Mouse (Mus musculus): Measurements from ENCODE around the gene Kif18b. TPM values are rescaled to one million over a fixed set of nuclear protein-coding genes. Genes with fewer than 3 reads are reported as not detected.

The Kif18b gene
- total and polyA plus RNA-seq, 3 experiments, result 36.1 to 116 (median 45.7) TPM

DNA sequence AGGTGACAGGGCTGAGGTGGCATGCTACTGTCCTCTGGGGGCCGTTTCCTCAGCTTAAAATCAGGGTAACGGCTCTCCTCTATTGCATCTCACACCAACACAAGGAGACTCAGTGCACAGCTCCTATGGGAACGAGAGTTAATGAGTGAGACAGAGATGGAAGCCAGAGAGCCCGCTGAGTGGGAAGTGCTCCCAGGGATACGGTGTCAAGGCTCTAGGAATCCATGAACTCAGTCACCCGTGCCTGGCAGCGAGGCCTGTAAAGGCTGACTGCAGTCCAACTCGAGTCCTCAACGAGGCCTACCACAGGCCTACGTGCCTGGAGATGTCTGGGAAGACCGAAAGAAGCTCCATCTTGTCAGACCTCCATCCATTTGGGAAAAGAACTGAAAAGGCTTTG, 66.0 kb downstream of the Kif18b start:
- H3K9me3 ChIP-seq (replicated peaks; ENCODE audit: insufficient read depth, low read length), result no peaks in the 10 kb centered on the region
- H3K36me3 ChIP-seq (ENCODE audit: control insufficient read depth in 1 of 2, insufficient read depth in 2 of 2, low read length in 2 of 2), result peaks cover 0 to 41% of the 10 kb centered on the region in 2 experiments; a peak in 2 of 4 replicates
- H3K79me2 ChIP-seq (ENCODE audit: control insufficient read depth, insufficient read depth, low read length, poor library complexity), result 0 out of 2 replicates have a peak, but pooled peaks cover 1% of the 10 kb centered on the region
- H3K4me1 ChIP-seq (ENCODE audit: control insufficient read depth in 1 of 2, insufficient read depth in 2 of 2, low read length in 2 of 2), result no peaks in the 10 kb centered on the region
- no peaks in the 10 kb centered on the region for H3K27me3 ChIP-seq (ENCODE audit: control insufficient read depth in 1 of 2, insufficient read depth in 2 of 2, low read length in 2 of 2)
- H3K9ac ChIP-seq (ENCODE audit: control insufficient read depth, low read depth, low read length, poor library complexity, severe bottlenecking), result no peak overlapping the region
- H3K4me3 ChIP-seq (ENCODE audit: control insufficient read depth in 1 of 2, insufficient read depth in 1 of 2, low read depth in 2 of 2, low read length in 2 of 2), result no peak overlapping the region
- TF ChIP-seq ZC3H11A (IDR thresholded peaks at IDR 0.05; ENCODE audit: low read depth, low read length) (no peak), USF2 (IDR thresholded peaks at IDR 0.05; ENCODE audit: borderline replicate concordance in 1 of 2, insufficient read depth in 1 of 2, low read depth in 1 of 2, low read length in 2 of 2) (no peak), HCFC1 (IDR thresholded peaks at IDR 0.05; ENCODE audit: low read depth, low read length) (no peak), POLR2A (IDR thresholded peaks at IDR 0.05; ENCODE audit: control insufficient read depth in 1 of 2, insufficient read depth in 1 of 2, low read depth in 1 of 2, low read length in 2 of 2, poor library complexity in 1 of 2) (no peak), CTCF (IDR thresholded peaks at IDR 0.05 in 2 of 3, conservative IDR thresholded peaks at IDR 0.05 in 1 of 3; ENCODE audit: control insufficient read depth in 1 of 3, insufficient read depth in 1 of 3, low read depth in 2 of 3, low read length in 3 of 3, poor library complexity in 1 of 3, severe bottlenecking in 1 of 3) (no peak), CHD2 (IDR thresholded peaks at IDR 0.05; ENCODE audit: low read length) (no peak)
- DNase-seq (ENCODE audit: low read depth, low spot score), result no peak
- no peak overlapping the region for H3K27ac ChIP-seq (ENCODE audit: control insufficient read depth, low read depth, low read length)

DNA sequence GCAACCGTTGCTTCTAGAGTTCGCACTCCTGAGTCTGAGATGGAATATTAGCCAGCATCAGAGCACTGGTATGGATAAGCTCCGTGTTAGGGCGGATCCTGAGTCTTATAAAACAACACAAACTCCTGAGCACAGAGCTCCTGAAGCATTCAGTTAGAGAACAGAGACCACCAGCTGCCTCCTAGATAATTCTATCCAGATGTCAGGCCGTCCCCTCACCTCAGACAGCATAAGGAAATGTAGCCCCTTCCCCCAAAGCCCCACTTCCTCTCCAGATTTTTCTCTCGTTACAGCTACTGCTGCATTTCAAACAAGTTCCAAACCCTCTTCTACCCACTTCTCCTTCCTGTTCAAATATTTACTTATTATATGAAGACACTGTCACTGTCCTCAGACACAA, 69.0 kb downstream of the Kif18b start:
- Histone ChIP-seq H3K36me3 (ENCODE audit: control insufficient read depth in 1 of 2, insufficient read depth in 2 of 2, low read length in 2 of 2) (peaks cover 0 to 39% of the 10 kb centered on the region in 2 experiments; a peak in 2 of 4 replicates), H3K27ac (ENCODE audit: control insufficient read depth, low read depth, low read length) (no peak overlapping the region), H3K27me3 (ENCODE audit: control insufficient read depth in 1 of 2, insufficient read depth in 2 of 2, low read length in 2 of 2) (no peaks in the 10 kb centered on the region), H3K79me2 (ENCODE audit: control insufficient read depth, insufficient read depth, low read length, poor library complexity) (no peaks in the 10 kb centered on the region), H3K9me3 (replicated peaks; ENCODE audit: insufficient read depth, low read length) (no peaks in the 10 kb centered on the region), H3K4me3 (ENCODE audit: control insufficient read depth in 1 of 2, insufficient read depth in 1 of 2, low read depth in 2 of 2, low read length in 2 of 2) (no peak overlapping the region), H3K9ac (ENCODE audit: control insufficient read depth, low read depth, low read length, poor library complexity, severe bottlenecking) (no peak overlapping the region), H3K4me1 (ENCODE audit: control insufficient read depth in 1 of 2, insufficient read depth in 2 of 2, low read length in 2 of 2) (no peaks in the 10 kb centered on the region)
- no peak for DNase-seq (ENCODE audit: low read depth, low spot score)
- TF ChIP-seq ZMIZ1 (IDR thresholded peaks at IDR 0.05; ENCODE audit: low read depth, low read length) (no peak), POLR2AphosphoS2 (IDR thresholded peaks at IDR 0.05; ENCODE audit: low read length) (no peak), TAL1 (IDR thresholded peaks at IDR 0.05; ENCODE audit: low read length) (no peak), ETS1 (IDR thresholded peaks at IDR 0.05; ENCODE audit: low read depth, low read length) (no peak), RCOR1 (IDR thresholded peaks at IDR 0.05; ENCODE audit: low read depth, low read length) (no peak), SIN3A (IDR thresholded peaks at IDR 0.05; ENCODE audit: low read length) (no peak), USF2 (IDR thresholded peaks at IDR 0.05; ENCODE audit: borderline replicate concordance in 1 of 2, insufficient read depth in 1 of 2, low read depth in 1 of 2, low read length in 2 of 2) (no peak), MEF2A (IDR thresholded peaks at IDR 0.05; ENCODE audit: extremely low read depth, insufficient replicate concordance, low read depth, low read length, poor library complexity, severe bottlenecking) (no peak), USF1 (IDR thresholded peaks at IDR 0.05; ENCODE audit: low read depth, low read length) (no peak), MYB (IDR thresholded peaks at IDR 0.05; ENCODE audit: low read depth, low read length) (no peak), POLR2AphosphoS5 (IDR thresholded peaks at IDR 0.05; ENCODE audit: borderline replicate concordance, low read depth, low read length) (no peak), MAZ (IDR thresholded peaks at IDR 0.05; ENCODE audit: low read depth, low read length) (no peak), GABPA (IDR thresholded peaks at IDR 0.05; ENCODE audit: low read depth, low read length) (no peak), NELFE (IDR thresholded peaks at IDR 0.05; ENCODE audit: low read depth, low read length) (no peak), ELF1 (IDR thresholded peaks at IDR 0.05; ENCODE audit: low read depth, low read length) (no peak), CHD2 (IDR thresholded peaks at IDR 0.05; ENCODE audit: low read length) (no peak)

Other genes with a start within 250 kb of the Kif18b start
- gene Ccdc43, start 227.3 kb downstream of the Kif18b start, total RNA-seq (2012; rRNA removed), result 35.2 and 41.7 TPM in 2 replicates
- 10 to 100 TPM in 1 of 2 experiments, not detected in 1; 39.3 TPM for gene Ccdc43, start 227.3 kb downstream of the Kif18b start, polyA plus RNA-seq (2012; ENCODE audit: insufficient read depth in 1 of 2, insufficient read length in 2 of 2, low read depth in 1 of 2, low replicate concordance in 2 of 2, missing spikeins in 1 of 2)
- 0.08 and 0.13 TPM in 2 replicates for gene Adam11, start 163.7 kb downstream of the Kif18b start, total RNA-seq (2012; rRNA removed)
- under 1 TPM in 1 of 2 experiments, not detected in 1; 0.36 TPM for gene Adam11, start 163.7 kb downstream of the Kif18b start, polyA plus RNA-seq (2012; ENCODE audit: insufficient read depth in 1 of 2, insufficient read length in 2 of 2, low read depth in 1 of 2, low replicate concordance in 2 of 2, missing spikeins in 1 of 2)
- not detected in 2 replicates for gene Gjc1, start 105.4 kb downstream of the Kif18b start, total RNA-seq (2012; rRNA removed)
- gene Gjc1, start 105.4 kb downstream of the Kif18b start, polyA plus RNA-seq (2012; ENCODE audit: insufficient read depth in 1 of 2, insufficient read length in 2 of 2, low read depth in 1 of 2, low replicate concordance in 2 of 2, missing spikeins in 1 of 2), result not detected
- gene Higd1b, start 89.3 kb downstream of the Kif18b start, total RNA-seq (2012; rRNA removed), result not detected in 2 replicates
- not detected for gene Higd1b, start 89.3 kb downstream of the Kif18b start, polyA plus RNA-seq (2012; ENCODE audit: insufficient read depth in 1 of 2, insufficient read length in 2 of 2, low read depth in 1 of 2, low replicate concordance in 2 of 2, missing spikeins in 1 of 2)
- 261 and 266 TPM in 2 replicates for gene Eftud2, start 44.1 kb downstream of the Kif18b start, total RNA-seq (2012; rRNA removed)
- 1,000 to 10,000 TPM in 1 of 2 experiments, 100 to 1,000 TPM in 1; 424 to 1,215 TPM for gene Eftud2, start 44.1 kb downstream of the Kif18b start, polyA plus RNA-seq (2012; ENCODE audit: insufficient read depth in 1 of 2, insufficient read length in 2 of 2, low read depth in 1 of 2, low replicate concordance in 2 of 2, missing spikeins in 1 of 2)
- 1.6 and 2.1 TPM in 2 replicates for gene Ccdc103, start 43.9 kb downstream of the Kif18b start, total RNA-seq (2012; rRNA removed)
- gene Ccdc103, start 43.9 kb downstream of the Kif18b start, polyA plus RNA-seq (2012; ENCODE audit: insufficient read depth in 1 of 2, insufficient read length in 2 of 2, low read depth in 1 of 2, low replicate concordance in 2 of 2, missing spikeins in 1 of 2), result 1 to 10 TPM in 1 of 2 experiments, not detected in 1; 1.4 TPM
- 0.08 TPM in 1 of 2 replicates, not detected in the other for gene Fam187a, start 40.0 kb downstream of the Kif18b start, total RNA-seq (2012; rRNA removed)
- gene Fam187a, start 40.0 kb downstream of the Kif18b start, polyA plus RNA-seq (2012; ENCODE audit: insufficient read depth in 1 of 2, insufficient read length in 2 of 2, low read depth in 1 of 2, low replicate concordance in 2 of 2, missing spikeins in 1 of 2), result under 1 TPM in 1 of 2 experiments, not detected in 1; 0.08 TPM
- gene Gfap, start 24.2 kb downstream of the Kif18b start, total RNA-seq (2012; rRNA removed), result 1.3 and 2.0 TPM in 2 replicates
- gene Gfap, start 24.2 kb downstream of the Kif18b start, polyA plus RNA-seq (2012; ENCODE audit: insufficient read depth in 1 of 2, insufficient read length in 2 of 2, low read depth in 1 of 2, low replicate concordance in 2 of 2, missing spikeins in 1 of 2), result 1 to 10 TPM in 1 of 2 experiments, not detected in 1; 2.5 TPM
- gene C1ql1, start 21.6 kb upstream of the Kif18b start, total RNA-seq (2012; rRNA removed), result not detected in 2 replicates
- not detected for gene C1ql1, start 21.6 kb upstream of the Kif18b start, polyA plus RNA-seq (2012; ENCODE audit: insufficient read depth in 1 of 2, insufficient read length in 2 of 2, low read depth in 1 of 2, low replicate concordance in 2 of 2, missing spikeins in 1 of 2)
- 70.5 and 85.1 TPM in 2 replicates for gene Nmt1, start 103.1 kb upstream of the Kif18b start, total RNA-seq (2012; rRNA removed)
- gene Nmt1, start 103.1 kb upstream of the Kif18b start, polyA plus RNA-seq (2012; ENCODE audit: insufficient read depth in 1 of 2, insufficient read length in 2 of 2, low read depth in 1 of 2, low replicate concordance in 2 of 2, missing spikeins in 1 of 2), result 100 to 1,000 TPM in 1 of 2 experiments, 10 to 100 TPM in 1; 29.8 to 147 TPM
- 15.6 and 16.2 TPM in 2 replicates for gene Dcakd, start 103.2 kb upstream of the Kif18b start, total RNA-seq (2012; rRNA removed)
- gene Dcakd, start 103.2 kb upstream of the Kif18b start, polyA plus RNA-seq (2012; ENCODE audit: insufficient read depth in 1 of 2, insufficient read length in 2 of 2, low read depth in 1 of 2, low replicate concordance in 2 of 2, missing spikeins in 1 of 2), result 100 to 1,000 TPM in 1 of 2 experiments, 10 to 100 TPM in 1; 82.3 to 112 TPM
- 1.7 and 2.0 TPM in 2 replicates for gene Plcd3, start 176.5 kb upstream of the Kif18b start, total RNA-seq (2012; rRNA removed)
- gene Plcd3, start 176.5 kb upstream of the Kif18b start, polyA plus RNA-seq (2012; ENCODE audit: insufficient read depth in 1 of 2, insufficient read length in 2 of 2, low read depth in 1 of 2, low replicate concordance in 2 of 2, missing spikeins in 1 of 2), result 1 to 10 TPM in 1 of 2 experiments, not detected in 1; 2.6 TPM
- gene Acbd4, start 176.6 kb upstream of the Kif18b start, total RNA-seq (2012; rRNA removed), result 15.2 and 16.6 TPM in 2 replicates
- 10 to 100 TPM in 1 of 2 experiments, not detected in 1; 18.3 TPM for gene Acbd4, start 176.6 kb upstream of the Kif18b start, polyA plus RNA-seq (2012; ENCODE audit: insufficient read depth in 1 of 2, insufficient read length in 2 of 2, low read depth in 1 of 2, low replicate concordance in 2 of 2, missing spikeins in 1 of 2)
- 17.3 and 18.4 TPM in 2 replicates for gene Hexim1, start 191.1 kb upstream of the Kif18b start, total RNA-seq (2012; rRNA removed)
- 10 to 100 TPM in 1 of 2 experiments, not detected in 1; 25.4 TPM for gene Hexim1, start 191.1 kb upstream of the Kif18b start, polyA plus RNA-seq (2012; ENCODE audit: insufficient read depth in 1 of 2, insufficient read length in 2 of 2, low read depth in 1 of 2, low replicate concordance in 2 of 2, missing spikeins in 1 of 2)
- gene Hexim2, start 207.3 kb upstream of the Kif18b start, total RNA-seq (2012; rRNA removed), result 12.3 and 17.2 TPM in 2 replicates
- 10 to 100 TPM in 1 of 2 experiments, not detected in 1; 12.5 TPM for gene Hexim2, start 207.3 kb upstream of the Kif18b start, polyA plus RNA-seq (2012; ENCODE audit: insufficient read depth in 1 of 2, insufficient read length in 2 of 2, low read depth in 1 of 2, low replicate concordance in 2 of 2, missing spikeins in 1 of 2)
- gene Fmnl1, start 246.0 kb upstream of the Kif18b start, total RNA-seq (2012; rRNA removed), result 1.4 and 1.7 TPM in 2 replicates
- 10 to 100 TPM in 1 of 2 experiments, not detected in 1; 17.2 TPM for gene Fmnl1, start 246.0 kb upstream of the Kif18b start, polyA plus RNA-seq (2012; ENCODE audit: insufficient read depth in 1 of 2, insufficient read length in 2 of 2, low read depth in 1 of 2, low replicate concordance in 2 of 2, missing spikeins in 1 of 2)